Comparison of ENCODE assay signal across 14 mouse cellular contexts in genomic region chr1:126027536-126027935, GRCm38 (mm10).
DNase-seq lines count a peak whose midpoint lies in the region.
"Had no signal": no experiment of that assay in that cellular context is flagged by ENCODE, and none has a peak within 500 bp of the region (broad histone marks: within the 10 kb centered on the region; RNA-seq: fewer than 3 reads in every experiment).

No protein-coding gene starts in this region.

- DNase-seq in cerebellum, postnatal 10 days = peak; percentile 66 to 67
- DNase-seq in cerebellum, postnatal 4 days (ENCODE audit: low spot score in 2 of 2) = no peak
- DNase-seq in cerebellum, postnatal 14 days = peak; percentile 48 to 52
- no peak for DNase-seq in cerebellum, postnatal 36 days
- DNase-seq: adrenal gland, adult 2 months; adrenal gland, adult 8-10 months; adrenal gland, postnatal 10 days; adrenal gland, postnatal 14 days; adrenal gland, postnatal 25 days; adrenal gland, postnatal 36 days; B cell, adult 2 months; cerebellum, adult 11 months; cerebellum, adult 11-12 months; cerebellum, adult 18-20 months had no signal

Comparison
In these comparisons a context has a peak if more than half of its experiments do, and no peak if none do; other contexts are left out.
1. DNase-seq: peak in cerebellum, postnatal 10 days (2 of 2) and cerebellum, postnatal 14 days (2 of 2); none in cerebellum, postnatal 4 days (0 of 2) and cerebellum, postnatal 36 days (0 of 2).